Mouse (Mus musculus): ENCODE data around the gene Stard13. TPM values are rescaled to one million over a fixed set of nuclear protein-coding genes. Genes with fewer than 3 reads are reported as not detected.

Stard13 gene
- total RNA-seq, 1 experiment = 6.8 TPM

- TF ChIP-seq HCFC1 (IDR thresholded peaks at IDR 0.05; ENCODE audit: borderline replicate concordance, insufficient read depth, low read length) = no peak
- no peak for TF ChIP-seq CHD2 (IDR thresholded peaks at IDR 0.05; ENCODE audit: low read depth, low read length)
- TF ChIP-seq ZC3H11A (IDR thresholded peaks at IDR 0.05; ENCODE audit: borderline replicate concordance, low read depth, low read length) = no peak
- no peak for TF ChIP-seq ZNF384 (IDR thresholded peaks at IDR 0.05; ENCODE audit: low read depth, low read length)
- no peak for TF ChIP-seq MAFK (IDR thresholded peaks at IDR 0.05; ENCODE audit: insufficient read depth, low read depth, low read length)
- Histone ChIP-seq H3K4me3 (ENCODE audit: insufficient read depth in 1 of 2, low read depth in 1 of 2, low read length in 2 of 2, poor library complexity in 1 of 2, severe bottlenecking in 1 of 2) (no peak overlapping the region), H3K27ac (ENCODE audit: insufficient read depth, low read depth, low read length, poor library complexity, severe bottlenecking) (no peak overlapping the region), H3K36me3 (ENCODE audit: control insufficient read depth, insufficient read depth, low read length, poor library complexity, severe bottlenecking) (no peaks in the 10 kb centered on the region), H3K9ac (ENCODE audit: insufficient read depth, low read depth, low read length, poor library complexity, severe bottlenecking) (no peak overlapping the region), H3K4me1 (ENCODE audit: control insufficient read depth in 2 of 2, insufficient read depth in 2 of 2, low read length in 2 of 2, poor library complexity in 1 of 2) (no peaks in the 10 kb centered on the region), H3K9me3 (ENCODE audit: control insufficient read depth, insufficient read depth, low read depth, low read length) (no peaks in the 10 kb centered on the region)
- no peak for DNase-seq (ENCODE audit: low read depth, low spot score)
- in situ Hi-C loops (cut with MboI; ENCODE audit: low sequenced_read_pairs in 2 of 2, unreplicated experiment in 2 of 2) = no loop called here
Observed at GRCm38 (mm10) chr5:151248671-151249620, 15.3 kb upstream of the Stard13 start.

GRCm38 (mm10) chr5:151248084-151248483 is 14.4 kb upstream of the Stard13 start:
- TF ChIP-seq MAFK (IDR thresholded peaks at IDR 0.05; ENCODE audit: insufficient read depth, low read depth, low read length) (no peak), CHD2 (IDR thresholded peaks at IDR 0.05; ENCODE audit: low read depth, low read length) (no peak)
- in situ Hi-C loops (cut with MboI; ENCODE audit: low sequenced_read_pairs in 2 of 2, unreplicated experiment in 2 of 2) = no loop called here
- no peak overlapping the region for H3K27ac ChIP-seq (ENCODE audit: insufficient read depth, low read depth, low read length, poor library complexity, severe bottlenecking)

GRCm38 (mm10) chr5:151247115-151247875 is 13.7 kb upstream of the Stard13 start:
- DNase-seq (ENCODE audit: low read depth, low spot score) = no peak
- Histone ChIP-seq H3K9ac (ENCODE audit: insufficient read depth, low read depth, low read length, poor library complexity, severe bottlenecking) (no peak overlapping the region), H3K4me1 (ENCODE audit: control insufficient read depth in 2 of 2, insufficient read depth in 2 of 2, low read length in 2 of 2, poor library complexity in 1 of 2) (no peaks in the 10 kb centered on the region), H3K4me3 (ENCODE audit: insufficient read depth in 1 of 2, low read depth in 1 of 2, low read length in 2 of 2, poor library complexity in 1 of 2, severe bottlenecking in 1 of 2) (no peak overlapping the region), H3K27ac (ENCODE audit: insufficient read depth, low read depth, low read length, poor library complexity, severe bottlenecking) (no peak overlapping the region), H3K9me3 (ENCODE audit: control insufficient read depth, insufficient read depth, low read depth, low read length) (no peaks in the 10 kb centered on the region), H3K36me3 (ENCODE audit: control insufficient read depth, insufficient read depth, low read length, poor library complexity, severe bottlenecking) (no peaks in the 10 kb centered on the region)
- no peak for TF ChIP-seq ZNF384 (IDR thresholded peaks at IDR 0.05; ENCODE audit: low read depth, low read length)
- TF ChIP-seq HCFC1 (IDR thresholded peaks at IDR 0.05; ENCODE audit: borderline replicate concordance, insufficient read depth, low read length) = no peak
- TF ChIP-seq MAFK (IDR thresholded peaks at IDR 0.05; ENCODE audit: insufficient read depth, low read depth, low read length) = no peak
- TF ChIP-seq ZC3H11A (IDR thresholded peaks at IDR 0.05; ENCODE audit: borderline replicate concordance, low read depth, low read length) = no peak
- no peak for TF ChIP-seq CHD2 (IDR thresholded peaks at IDR 0.05; ENCODE audit: low read depth, low read length)
- in situ Hi-C loops (cut with MboI; ENCODE audit: low sequenced_read_pairs in 2 of 2, unreplicated experiment in 2 of 2) = no loop called here

More at GRCm38 (mm10) chr5:151248084-151248483, 14.4 kb upstream of the Stard13 start:
- Histone ChIP-seq H3K4me1 (ENCODE audit: control insufficient read depth in 2 of 2, insufficient read depth in 2 of 2, low read length in 2 of 2, poor library complexity in 1 of 2) (no peaks in the 10 kb centered on the region), H3K9ac (ENCODE audit: insufficient read depth, low read depth, low read length, poor library complexity, severe bottlenecking) (no peak overlapping the region), H3K4me3 (ENCODE audit: insufficient read depth in 1 of 2, low read depth in 1 of 2, low read length in 2 of 2, poor library complexity in 1 of 2, severe bottlenecking in 1 of 2) (no peak overlapping the region), H3K36me3 (ENCODE audit: control insufficient read depth, insufficient read depth, low read length, poor library complexity, severe bottlenecking) (no peaks in the 10 kb centered on the region), H3K9me3 (ENCODE audit: control insufficient read depth, insufficient read depth, low read depth, low read length) (no peaks in the 10 kb centered on the region)
- DNase-seq (ENCODE audit: low read depth, low spot score) = no peak

- in situ Hi-C loops (cut with MboI; ENCODE audit: low sequenced_read_pairs in 2 of 2, unreplicated experiment in 2 of 2) = no loop called here
Observed at GRCm38 (mm10) chr5:151246287-151246686, 12.7 kb upstream of the Stard13 start.

More at GRCm38 (mm10) chr5:151246287-151246686, 12.7 kb upstream of the Stard13 start:
- no peak overlapping the region for H3K4me3 ChIP-seq (ENCODE audit: insufficient read depth in 1 of 2, low read depth in 1 of 2, low read length in 2 of 2, poor library complexity in 1 of 2, severe bottlenecking in 1 of 2)
- no peaks in the 10 kb centered on the region for H3K36me3 ChIP-seq (ENCODE audit: control insufficient read depth, insufficient read depth, low read length, poor library complexity, severe bottlenecking)
- no peaks in the 10 kb centered on the region for H3K9me3 ChIP-seq (ENCODE audit: control insufficient read depth, insufficient read depth, low read depth, low read length)
- DNase-seq (ENCODE audit: low read depth, low spot score) = no peak
- H3K9ac ChIP-seq (ENCODE audit: insufficient read depth, low read depth, low read length, poor library complexity, severe bottlenecking) = no peak overlapping the region
- H3K27ac ChIP-seq (ENCODE audit: insufficient read depth, low read depth, low read length, poor library complexity, severe bottlenecking) = no peak overlapping the region
- H3K4me1 ChIP-seq (ENCODE audit: control insufficient read depth in 2 of 2, insufficient read depth in 2 of 2, low read length in 2 of 2, poor library complexity in 1 of 2) = no peaks in the 10 kb centered on the region
- TF ChIP-seq HCFC1 (IDR thresholded peaks at IDR 0.05; ENCODE audit: borderline replicate concordance, insufficient read depth, low read length) = no peak
- TF ChIP-seq MAFK (IDR thresholded peaks at IDR 0.05; ENCODE audit: insufficient read depth, low read depth, low read length) = no peak

All from ES-E14 (cell line).